Mouse (Mus musculus) liver, postnatal 0 days (tissue): ENCODE data around the gene H1foo.
A peak's percentile ranks its signal among the peaks of the same experiment; 100 is the strongest.

ENCODE experiments used
- CTCF ChIP-seq: sonication (generic); IDR thresholded peaks from 2 replicates; pipeline ENCODE4 v1.5.1; 2016; ENCODE audit warnings: antibody characterized with exemption, low read depth
- EP300 ChIP-seq: IDR thresholded peaks from 2 replicates; pipeline ENCODE4 v1.6.1; 2016; ENCODE audit warnings: antibody characterized with exemption, low read depth, mild to moderate bottlenecking

- peak; percentile 42 for TF ChIP-seq CTCF
- no peak for TF ChIP-seq EP300
Observed at GRCm38 (mm10) chr6:115978596-115978995, 33.9 kb downstream of the H1foo start.
